9 mouse cellular contexts compared by ENCODE assay signal in genomic region chr5:149374026-149374425, GRCm38 (mm10). TPM values are rescaled to one million over a fixed set of nuclear protein-coding genes. Genes with fewer than 3 reads are reported as not detected.
DNase-seq lines count a peak whose midpoint lies in the region; ATAC-seq lines count a peak whose summit lies in the region.
"Had no signal": no experiment of that assay in that cellular context is flagged by ENCODE, and none has a peak within 500 bp of the region (broad histone marks: within the 10 kb centered on the region; RNA-seq: fewer than 3 reads in every experiment).

No protein-coding gene starts in this region.

- no peaks in the 10 kb centered on the region for H3K36me3 ChIP-seq in hindbrain, embryonic 10.5 days
- no peaks in the 10 kb centered on the region for H3K36me3 ChIP-seq in hindbrain, embryonic 14.5 days (replicated peaks; ENCODE audit: control insufficient read depth, insufficient read depth)
- H3K36me3 ChIP-seq in midbrain, embryonic 11.5 days (ENCODE audit: control insufficient read depth, insufficient read depth, low read length) = no peaks in the 10 kb centered on the region

- peaks cover 56% of the 10 kb centered on the region for H3K4me1 ChIP-seq in hindbrain, embryonic 10.5 days (replicated peaks)
- H3K4me1 ChIP-seq in hindbrain, embryonic 14.5 days (replicated peaks; ENCODE audit: control insufficient read depth, insufficient read depth, low read length) = peaks cover 16% of the 10 kb centered on the region; the same call in 1 of the 2 replicates
- peaks cover 16% of the 10 kb centered on the region for H3K4me1 ChIP-seq in midbrain, embryonic 11.5 days (ENCODE audit: control insufficient read depth, insufficient read depth, low read length)

- 0 out of 2 replicates have a peak overlapping the region, but pooled peaks have one; percentile 2 for H3K27ac ChIP-seq in hindbrain, embryonic 10.5 days
- H3K27ac ChIP-seq in hindbrain, embryonic 14.5 days = no peak overlapping the region
- H3K27ac ChIP-seq in midbrain, embryonic 11.5 days (ENCODE audit: low read depth, low read length) = no peak overlapping the region

- no peak for ATAC-seq in hindbrain, embryonic 14.5 days (ENCODE audit: low FRiP score)
- ATAC-seq in monocyte, adult 5-6 weeks (replicated peaks; ENCODE audit: insufficient number of reproducible peaks, low FRiP score, low TSS enrichment, poor library complexity, severe bottlenecking) = peak; percentile 47; the same call in 1 of the 2 replicates
- ATAC-seq in midbrain, embryonic 11.5 days (ENCODE audit: low FRiP score) = no peak

- H3K27me3 ChIP-seq in hindbrain, embryonic 10.5 days (ENCODE audit: insufficient read depth, poor library complexity, severe bottlenecking) = peaks cover 9% of the 10 kb centered on the region; the same call in 1 of the 2 replicates
- no peaks in the 10 kb centered on the region for H3K27me3 ChIP-seq in hindbrain, embryonic 14.5 days (ENCODE audit: control insufficient read depth, insufficient read depth, low read length)
- no peaks in the 10 kb centered on the region for H3K27me3 ChIP-seq in midbrain, embryonic 11.5 days (ENCODE audit: control insufficient read depth, insufficient read depth, low read length)

- H3K4me3 ChIP-seq in hindbrain, embryonic 10.5 days = no peak overlapping the region
- no peak overlapping the region for H3K4me3 ChIP-seq in hindbrain, embryonic 14.5 days (replicated peaks; ENCODE audit: low read length)
- no peak overlapping the region for H3K4me3 ChIP-seq in midbrain, embryonic 11.5 days (ENCODE audit: low read depth, low read length)
- H3K4me3 ChIP-seq: megakaryocyte, embryonic 14.5 days had no signal

- 82% methylated on average over 7 of the region's 7 CpGs for WGBS in hindbrain, embryonic 10.5 days
- 77% methylated on average over 7 of the region's 7 CpGs for WGBS in hindbrain, embryonic 14.5 days
- 89% methylated on average over 7 of the region's 7 CpGs for WGBS in midbrain, embryonic 11.5 days

- DNase-seq in hindbrain, embryonic 10.5 days (ENCODE audit: low spot score) = no peak
- DNase-seq in hindbrain, embryonic 14.5 days (ENCODE audit: low spot score) = no peak
- DNase-seq in B cell, adult 2 months = peak; percentile 86 to 92
- peak; percentile 63 for DNase-seq in c-Kit-positive CD71-negative TER-119-negative erythroid progenitor cells, embryonic 14.5 days (ENCODE audit: low read depth)
- DNase-seq in Muller cell, postnatal 12 days (ENCODE audit: inconsistent ontology term) = no peak
- DNase-seq in midbrain, embryonic 11.5 days (ENCODE audit: low spot score, missing footprints) = no peak
- no peak for DNase-seq in urinary bladder, postnatal 10 days (ENCODE audit: low spot score)

- H3K4me2 ChIP-seq in hindbrain, embryonic 14.5 days (replicated peaks) = no peak overlapping the region
- H3K4me2 ChIP-seq in midbrain, embryonic 11.5 days = no peak overlapping the region

- H3K9ac ChIP-seq in hindbrain, embryonic 14.5 days = no peak overlapping the region
- no peak overlapping the region for H3K9ac ChIP-seq in midbrain, embryonic 11.5 days (ENCODE audit: low read length)

- H3K9me3 ChIP-seq in hindbrain, embryonic 10.5 days = no peaks in the 10 kb centered on the region
- H3K9me3 ChIP-seq in hindbrain, embryonic 14.5 days (ENCODE audit: control insufficient read depth, low read length) = no peaks in the 10 kb centered on the region
- H3K9me3 ChIP-seq in midbrain, embryonic 11.5 days (ENCODE audit: control insufficient read depth, low read length) = no peaks in the 10 kb centered on the region
- H3K9me3 ChIP-seq: megakaryocyte, embryonic 14.5 days had no signal

RNA-seq across cellular contexts. Expression of gene Medag, which starts 37.5 kb away (rescaled TPM):
- 0.37 and 0.61 TPM in 2 replicates for polyA plus RNA-seq in hindbrain, embryonic 10.5 days (2016; fragmentation: Nextera tagmentation; extraction: Ambion mirVana)
- 2.5 and 4.0 TPM in 2 replicates for polyA plus RNA-seq in hindbrain, embryonic 14.5 days (2014; fragmentation: Nextera tagmentation; extraction: Ambion mirVana)
- not detected in 3 replicates for total RNA-seq in monocyte, adult 5-6 weeks (2017)
- polyA plus RNA-seq in midbrain, embryonic 11.5 days (2014; fragmentation: Nextera tagmentation; extraction: Ambion mirVana) = 0.51 and 0.66 TPM in 2 replicates

Comparison
In these comparisons a context has a peak if more than half of its experiments do, and no peak if none do; other contexts are left out.
1. DNase-seq: peak in B cell, adult 2 months (2 of 2) and c-Kit-positive CD71-negative TER-119-negative erythroid progenitor cells, embryonic 14.5 days (single experiment); none in hindbrain, embryonic 10.5 days (single experiment), hindbrain, embryonic 14.5 days (single experiment), Muller cell, postnatal 12 days (single experiment), midbrain, embryonic 11.5 days (single experiment) and urinary bladder, postnatal 10 days (single experiment).